Mouse (Mus musculus): ENCODE measurements around the gene Tssk1. TPM values are rescaled to one million over a fixed set of nuclear protein-coding genes. Genes with fewer than 3 reads are reported as not detected.

Tssk1 gene
- total and polyA plus RNA-seq, 3 experiments = 0.16 TPM; not detected in 2

DNA sequence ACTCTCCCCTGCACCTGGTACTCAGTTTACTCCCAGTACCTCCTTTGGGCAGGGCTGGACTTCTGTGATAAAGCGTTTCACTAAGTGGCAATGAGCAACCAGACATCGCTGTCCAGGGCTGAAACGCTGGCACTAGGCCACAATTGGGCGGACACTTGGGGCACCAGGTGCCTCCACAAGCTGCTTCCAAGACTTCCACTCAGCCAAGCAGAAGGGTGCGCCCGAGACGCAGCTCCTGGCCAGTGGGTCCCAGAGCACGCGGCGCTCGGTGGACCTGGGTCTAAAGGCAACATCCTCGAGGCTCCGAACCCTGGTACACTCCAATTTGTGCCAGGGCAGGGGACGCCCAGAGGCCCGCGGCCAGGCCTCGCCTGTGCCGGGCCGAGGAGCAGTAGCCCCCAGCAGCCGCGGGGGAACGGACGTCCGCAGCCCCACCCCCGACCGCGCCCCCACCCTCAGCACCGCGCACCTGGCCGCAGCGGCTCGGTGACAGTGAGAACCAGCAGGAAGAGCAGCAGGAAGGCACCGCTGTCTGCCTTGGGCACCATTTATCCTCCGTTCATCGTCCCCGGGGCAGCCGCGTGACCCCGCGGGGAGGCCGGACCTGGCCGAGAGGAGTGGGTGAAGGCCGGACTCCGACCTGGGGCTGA lies 3.0 kb upstream of the Tssk1 start:
- peak overlapping the region; percentile 41 for H3K4me2 ChIP-seq (ENCODE audit: insufficient read depth, low read depth, poor library complexity, severe bottlenecking)
- peak; percentile 34 for DNase-seq (ENCODE audit: extremely low read depth)
- peak overlapping the region; percentile 98 for H3K9ac ChIP-seq (ENCODE audit: insufficient read depth, low read depth)
- peaks cover 7 to 29% of the 10 kb centered on the region in 2 experiments for H3K4me1 ChIP-seq (ENCODE audit: control insufficient read depth in 1 of 2, insufficient read depth in 2 of 2)
- peak overlapping the region; percentile 73 for H3K27ac ChIP-seq (ENCODE audit: insufficient read depth, low read depth)
- no peaks in the 10 kb centered on the region for H3K9me3 ChIP-seq (replicated peaks; ENCODE audit: low read length)
- TF ChIP-seq MXI1 (IDR thresholded peaks at IDR 0.05; ENCODE audit: low read depth, low read length) (peak; percentile 84), CHD2 (IDR thresholded peaks at IDR 0.05; ENCODE audit: low read length) (0 out of 2 replicates have a peak, but pooled peaks have one; percentile 30), MEF2A (IDR thresholded peaks at IDR 0.05; ENCODE audit: borderline replicate concordance, low read depth, low read length) (peak; percentile 44; the same call in 1 of the 2 replicates), SIN3A (IDR thresholded peaks at IDR 0.05; ENCODE audit: low read length) (peak; percentile 70), CHD1 (IDR thresholded peaks at IDR 0.05; ENCODE audit: low read depth, low read length) (0 out of 2 replicates have a peak, but pooled peaks have one; percentile 85), TCF12 (IDR thresholded peaks at IDR 0.05; ENCODE audit: low read depth, low read length) (no peak), MAX (IDR thresholded peaks at IDR 0.05; ENCODE audit: low read length) (0 out of 2 replicates have a peak, but pooled peaks have one; percentile 32), UBTF (IDR thresholded peaks at IDR 0.05; ENCODE audit: low read depth, low read length) (0 out of 2 replicates have a peak, but pooled peaks have one; percentile 62), KAT2A (IDR thresholded peaks at IDR 0.05; ENCODE audit: insufficient replicate concordance, low read length) (no peak), MYC (IDR thresholded peaks at IDR 0.05; ENCODE audit: low read depth, low read length) (0 out of 2 replicates have a peak, but pooled peaks have one; percentile 23)
- H3K4me3 ChIP-seq (replicated peaks in 1 of 3; ENCODE audit: low read depth in 2 of 3, low read length in 2 of 3, poor library complexity in 1 of 3) = peak overlapping the region; percentile 90 to 98 (median 93)
- dilution Hi-C loops (cut with MboI; ENCODE audit: extremely low pct_ligation_motif_present, extremely low pct_unique_long_range_greater_than_20kb, low sequenced_read_pairs) (no loop called here), in situ Hi-C loops (cut with MboI; ENCODE audit: low pct_ligation_motif_present, low pct_unique_long_range_greater_than_20kb, low sequenced_read_pairs) (no loop called here)
- H3K27me3 ChIP-seq (replicated peaks) = no peaks in the 10 kb centered on the region
- H3K79me2 ChIP-seq (replicated peaks; ENCODE audit: control insufficient read depth, extremely low read depth, insufficient read depth, poor library complexity, severe bottlenecking) = peaks cover 25% of the 10 kb centered on the region
- H3K36me3 ChIP-seq (replicated peaks in 1 of 2; ENCODE audit: control insufficient read depth in 1 of 2, insufficient read depth in 1 of 2, low read length in 1 of 2) = peaks cover 0 to 14% of the 10 kb centered on the region in 2 experiments

DNA sequence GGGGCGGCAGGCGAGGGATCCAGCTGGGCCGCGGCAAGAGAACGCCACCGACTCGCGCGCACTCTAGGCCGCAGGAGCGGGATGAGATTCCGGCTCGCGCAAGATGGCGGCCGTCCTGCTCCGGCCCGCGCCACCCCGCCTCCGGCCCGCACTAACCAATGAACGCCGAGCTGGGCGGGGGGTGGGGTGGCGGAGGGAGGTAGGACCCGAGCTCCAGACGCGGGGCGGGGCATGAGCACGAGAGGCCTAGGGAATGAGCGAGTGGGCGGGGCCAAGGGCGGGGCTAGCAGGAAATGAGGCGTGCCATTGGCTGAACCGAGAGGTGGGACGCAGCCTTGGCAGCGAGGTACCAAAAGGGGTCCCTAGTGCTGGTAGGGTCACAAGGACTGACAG lies 2.5 kb upstream of the Tssk1 start, which contains the start of gene Gm20518:
Gene Gm20518 (minus strand): TSS at position 105 of the 393 bp plus-strand sequence.
- H3K27ac ChIP-seq (ENCODE audit: insufficient read depth, low read depth) = peak within 1 kb of the TSS; percentile 73
- no peaks in the 10 kb centered on the region for H3K9me3 ChIP-seq (replicated peaks; ENCODE audit: low read length)
- peaks cover 0 to 12% of the 10 kb centered on the region in 2 experiments for H3K36me3 ChIP-seq (replicated peaks in 1 of 2; ENCODE audit: control insufficient read depth in 1 of 2, insufficient read depth in 1 of 2, low read length in 1 of 2)
- in situ Hi-C loops (cut with MboI; ENCODE audit: low pct_ligation_motif_present, low pct_unique_long_range_greater_than_20kb, low sequenced_read_pairs) (no loop called here), dilution Hi-C loops (cut with MboI; ENCODE audit: extremely low pct_ligation_motif_present, extremely low pct_unique_long_range_greater_than_20kb, low sequenced_read_pairs) (no loop called here)
- peak within 1 kb of the TSS; percentile 90 to 98 (median 93) for H3K4me3 ChIP-seq (replicated peaks in 1 of 3; ENCODE audit: low read depth in 2 of 3, low read length in 2 of 3, poor library complexity in 1 of 3)
- H3K4me1 ChIP-seq (ENCODE audit: control insufficient read depth in 1 of 2, insufficient read depth in 2 of 2) = peaks cover 7 to 26% of the 10 kb centered on the region in 2 experiments
- peak within 1 kb of the TSS; percentile 68 for H3K4me2 ChIP-seq (ENCODE audit: insufficient read depth, low read depth, poor library complexity, severe bottlenecking)
- H3K79me2 ChIP-seq (replicated peaks; ENCODE audit: control insufficient read depth, extremely low read depth, insufficient read depth, poor library complexity, severe bottlenecking) = peaks cover 22% of the 10 kb centered on the region
- H3K27me3 ChIP-seq (replicated peaks) = no peaks in the 10 kb centered on the region
- H3K9ac ChIP-seq (ENCODE audit: insufficient read depth, low read depth) = peak within 1 kb of the TSS; percentile 98
- peak; percentile 100 for DNase-seq (ENCODE audit: extremely low read depth)
- TF ChIP-seq USF2 (conservative IDR thresholded peaks at IDR 0.05; ENCODE audit: low read depth, low read length) = no peak
- TF ChIP-seq RAD21 (IDR thresholded peaks at IDR 0.05; ENCODE audit: low read depth, low read length) = no peak
- TF ChIP-seq MAFK (IDR thresholded peaks at IDR 0.05; ENCODE audit: insufficient replicate concordance, low read length) = no peak
- peak; percentile 73 for TF ChIP-seq TCF12 (IDR thresholded peaks at IDR 0.05; ENCODE audit: low read depth, low read length)
- TF ChIP-seq HCFC1 (IDR thresholded peaks at IDR 0.05; ENCODE audit: low read depth, low read length) = peak; percentile 68
- no peak for TF ChIP-seq RCOR1 (conservative IDR thresholded peaks at IDR 0.05; ENCODE audit: low read depth, low read length)
- TF ChIP-seq MEF2A (IDR thresholded peaks at IDR 0.05; ENCODE audit: borderline replicate concordance, low read depth, low read length) = no peak
- no peak for TF ChIP-seq IRF4 (IDR thresholded peaks at IDR 0.05; ENCODE audit: low read depth, low read length)
- no peak for TF ChIP-seq TBP (conservative IDR thresholded peaks at IDR 0.05; ENCODE audit: low read depth, low read length)
- TF ChIP-seq BHLHE40 (IDR thresholded peaks at IDR 0.05; ENCODE audit: low read depth, low read length) = no peak
- peak; percentile 62; the same call in 1 of the 2 replicates for TF ChIP-seq NRF1 (IDR thresholded peaks at IDR 0.05; ENCODE audit: low read depth, low read length)
- TF ChIP-seq ETS1 (conservative IDR thresholded peaks at IDR 0.05; ENCODE audit: low read depth, low read length) = no peak
- TF ChIP-seq POLR2A (IDR thresholded peaks at IDR 0.05; ENCODE audit: low read depth, low read length) = peak; percentile 96
- no peak for TF ChIP-seq USF1 (IDR thresholded peaks at IDR 0.05; ENCODE audit: low read depth, low read length)
- no peak for TF ChIP-seq EP300 (IDR thresholded peaks at IDR 0.05; ENCODE audit: low read length)
- peak; percentile 96 for TF ChIP-seq ZMIZ1 (IDR thresholded peaks at IDR 0.05; ENCODE audit: low read depth, low read length)
- no peak; the same call in 1 of the 2 replicates for TF ChIP-seq MAX (IDR thresholded peaks at IDR 0.05; ENCODE audit: low read length)
- TF ChIP-seq NELFE (IDR thresholded peaks at IDR 0.05; ENCODE audit: low read depth, low read length) = peak; percentile 97
- no peak for TF ChIP-seq CHD2 (IDR thresholded peaks at IDR 0.05; ENCODE audit: low read length)
- TF ChIP-seq ZKSCAN1 (IDR thresholded peaks at IDR 0.05; ENCODE audit: borderline replicate concordance, low read depth, low read length) = no peak
- no peak for TF ChIP-seq JUND (conservative IDR thresholded peaks at IDR 0.05; ENCODE audit: low read depth, low read length)
- TF ChIP-seq ZNF384 (IDR thresholded peaks at IDR 0.05; ENCODE audit: low read depth, low read length) = no peak
- TF ChIP-seq ELF1 (IDR thresholded peaks at IDR 0.05; ENCODE audit: low read depth, low read length) = peak; percentile 45
- TF ChIP-seq MAZ (IDR thresholded peaks at IDR 0.05; ENCODE audit: low read depth, low read length) = peak; percentile 75; the same call in 1 of the 2 replicates
- TF ChIP-seq POLR2AphosphoS2 (IDR thresholded peaks at IDR 0.05; ENCODE audit: low read depth, low read length) = peak; percentile 93

Measured in CH12.LX (cell line).